Mouse (Mus musculus): ENCODE measurements at regions not wholly inside any gene's neighbourhood (a gene's known extent, or its start where the extent isn't known, plus 50 kb on each side); places are given as distances from the start of the nearest gene placed in this dataset.

DNA sequence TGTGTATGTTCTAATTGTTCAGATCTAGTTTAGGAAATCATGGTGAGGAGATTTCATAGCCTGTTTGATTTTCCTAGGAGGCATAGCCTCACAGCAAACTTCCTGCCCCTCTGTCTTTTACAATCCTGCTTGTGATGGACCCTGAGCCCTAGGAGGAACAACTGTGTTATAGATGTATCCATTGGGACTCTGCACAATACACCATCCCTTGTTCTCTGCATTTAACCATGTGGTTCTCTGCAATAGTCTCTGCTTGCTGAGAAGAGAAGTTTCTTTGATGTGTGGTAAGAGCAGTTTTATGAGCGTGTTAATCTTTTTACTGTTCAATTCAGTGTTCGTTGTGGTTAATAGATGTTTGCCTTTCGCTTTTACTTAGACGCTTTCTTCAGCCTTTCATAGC lies 95.9 kb upstream of the Slc13a1 start:
- no peak for DNase-seq (ENCODE audit: low spot score in 2 of 2)

DNA sequence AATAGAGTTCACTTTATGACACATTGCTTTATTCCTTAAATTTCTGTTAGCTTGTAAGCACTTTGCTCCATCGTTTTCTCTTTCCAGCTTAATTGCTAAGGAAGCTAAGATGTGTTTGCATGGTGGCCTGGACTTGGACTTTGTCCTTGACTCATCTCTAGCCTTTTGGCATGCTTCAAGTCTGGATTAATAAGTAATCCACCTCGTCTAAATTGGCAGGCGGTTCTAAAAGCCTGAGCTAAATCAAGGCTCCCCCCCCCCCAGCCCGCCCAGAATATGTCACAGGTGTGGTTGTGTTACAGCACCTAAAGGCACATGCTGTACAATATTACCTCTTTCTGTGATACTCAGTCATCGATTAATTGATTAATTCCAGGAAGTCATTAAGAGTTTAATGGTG lies 94.7 kb upstream of the Slc13a1 start:
- no peak for DNase-seq (ENCODE audit: low spot score in 2 of 2)

DNA sequence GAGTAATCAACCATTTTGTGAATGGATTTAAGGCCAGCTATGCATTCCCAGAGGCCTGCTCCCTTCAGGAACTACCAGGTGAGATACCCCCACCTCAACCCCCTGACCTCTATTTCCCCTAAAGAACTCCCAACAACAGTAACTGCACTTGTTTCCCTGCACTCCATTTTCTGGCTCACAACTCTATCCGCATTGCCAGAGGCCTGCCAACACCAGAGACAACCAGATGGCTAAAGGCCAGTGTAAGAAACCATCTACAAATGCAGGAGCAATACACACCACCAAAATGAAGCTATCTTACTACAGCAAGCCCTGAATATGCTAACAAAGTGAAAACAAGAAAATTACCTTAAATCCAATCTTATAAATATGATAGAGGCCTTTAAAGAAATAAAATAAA lies 77.7 kb upstream of the Slc13a1 start:
- no peak for DNase-seq (ENCODE audit: low spot score in 2 of 2)

DNA sequence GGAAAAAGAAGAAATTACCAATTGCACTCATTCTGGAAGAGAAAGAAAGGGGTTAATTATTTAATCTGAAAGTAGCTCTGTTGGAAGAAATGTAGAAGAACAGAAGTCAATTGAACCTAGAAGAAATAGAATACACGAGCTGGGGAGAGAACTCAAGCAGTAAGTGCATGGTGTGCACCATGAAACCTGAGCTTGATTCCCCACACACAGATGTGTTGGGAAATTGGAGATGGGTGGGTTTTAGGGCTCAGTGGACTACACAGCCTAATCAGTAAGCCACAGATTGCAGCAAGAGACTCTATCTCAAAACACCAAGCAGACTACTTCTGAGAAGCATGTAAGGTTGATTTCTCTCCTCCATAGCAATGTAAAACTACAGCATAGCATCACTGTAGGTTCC lies 70.6 kb upstream of the Slc13a1 start:
- DNase-seq (ENCODE audit: low spot score in 2 of 2) = no peak

DNA sequence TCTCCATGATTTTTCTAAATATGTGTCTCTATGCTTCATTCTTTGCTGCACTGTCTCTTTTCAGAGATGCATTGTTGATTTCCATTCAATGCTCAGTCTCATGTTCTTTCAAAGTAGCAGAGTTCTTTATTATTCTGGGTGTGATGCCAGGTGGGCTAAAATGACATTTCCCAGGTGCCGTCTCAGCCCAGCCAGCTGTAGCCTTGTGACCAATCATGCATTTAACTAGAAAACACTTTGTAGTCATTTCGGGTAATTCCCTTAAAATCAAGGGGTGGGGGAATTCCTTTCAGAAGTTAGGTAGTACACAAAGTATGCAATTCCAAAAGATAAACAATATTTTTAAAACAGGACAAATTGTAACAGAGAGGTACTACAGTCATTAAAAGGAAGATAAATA lies 70.2 kb upstream of the Slc13a1 start:
- no peak for DNase-seq (ENCODE audit: low spot score in 2 of 2)

DNA sequence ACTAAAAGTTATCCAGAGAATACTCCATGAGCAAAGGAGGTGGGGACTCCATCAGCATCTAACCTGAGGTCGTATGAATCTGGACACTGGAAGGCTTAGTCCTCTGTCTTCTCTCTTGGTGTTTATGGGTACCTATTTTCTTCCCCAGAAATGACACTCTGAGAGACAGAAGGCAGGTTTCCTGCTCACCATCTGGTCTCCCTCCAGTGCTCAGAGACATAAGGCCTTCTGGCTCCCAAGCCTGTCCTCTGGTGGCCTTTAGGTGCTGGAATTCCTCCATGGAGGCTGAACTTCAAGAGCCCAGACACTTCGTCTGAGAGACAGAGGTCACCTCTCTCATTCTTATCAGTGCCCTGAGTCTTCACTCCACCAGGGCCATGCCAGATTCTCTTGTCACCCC lies 65.7 kb upstream of the Slc13a1 start:
- DNase-seq (ENCODE audit: low spot score in 2 of 2) = no peak

DNA sequence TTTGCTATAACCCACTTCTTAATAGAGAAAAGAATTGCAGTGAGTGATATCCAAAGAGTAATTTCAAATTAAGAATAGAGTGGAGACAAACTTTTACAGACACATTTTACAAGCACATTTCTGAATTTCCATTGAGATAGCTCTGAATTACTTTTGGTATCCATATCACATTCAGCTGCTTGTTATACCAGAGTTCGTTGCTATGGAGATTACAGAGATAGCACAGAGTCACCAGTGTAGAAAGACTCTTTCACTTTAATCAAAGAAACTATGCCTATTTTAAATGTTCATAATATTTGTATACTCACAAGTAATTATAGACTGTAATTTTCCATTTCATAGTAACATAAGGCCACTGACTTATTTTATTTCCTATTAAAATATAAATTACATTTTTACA lies 52.7 kb upstream of the Slc13a1 start:
- no peak for DNase-seq (ENCODE audit: low spot score in 2 of 2)

DNA sequence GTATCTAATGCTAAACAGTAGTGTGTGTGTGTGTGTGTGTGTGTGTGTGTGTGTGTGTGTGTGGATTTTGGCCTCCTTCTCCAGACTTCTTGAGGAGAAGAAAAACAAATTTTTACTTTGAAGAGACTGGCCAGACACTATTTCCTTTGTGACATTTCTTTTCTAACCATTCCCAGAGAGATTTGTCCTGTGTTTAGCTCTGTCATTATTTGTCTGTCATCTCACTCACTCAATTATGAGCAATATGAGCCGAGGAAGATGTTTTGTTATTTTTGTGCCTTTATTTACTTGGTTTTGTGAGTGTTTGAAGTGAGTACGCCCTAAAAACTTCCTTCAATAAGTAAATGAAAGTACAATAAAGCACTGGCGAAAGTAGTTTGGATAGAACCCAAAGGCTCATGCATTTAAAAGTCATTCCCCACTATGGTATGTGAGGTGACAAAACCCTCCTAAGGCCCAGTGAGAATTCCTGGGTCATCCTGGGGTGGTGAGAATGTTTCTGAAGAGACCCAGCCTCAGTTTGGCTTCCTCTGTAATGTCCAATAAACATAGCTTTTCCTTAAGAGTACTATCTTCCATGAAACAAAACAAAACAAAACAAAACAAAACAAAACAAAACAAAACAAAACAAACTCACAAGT lies 52.1 kb upstream of the Slc13a1 start:
- DNase-seq (ENCODE audit: low spot score in 2 of 2) = no peak
